Mouse (Mus musculus): ENCODE data around the gene St6galnac3.

DNA sequence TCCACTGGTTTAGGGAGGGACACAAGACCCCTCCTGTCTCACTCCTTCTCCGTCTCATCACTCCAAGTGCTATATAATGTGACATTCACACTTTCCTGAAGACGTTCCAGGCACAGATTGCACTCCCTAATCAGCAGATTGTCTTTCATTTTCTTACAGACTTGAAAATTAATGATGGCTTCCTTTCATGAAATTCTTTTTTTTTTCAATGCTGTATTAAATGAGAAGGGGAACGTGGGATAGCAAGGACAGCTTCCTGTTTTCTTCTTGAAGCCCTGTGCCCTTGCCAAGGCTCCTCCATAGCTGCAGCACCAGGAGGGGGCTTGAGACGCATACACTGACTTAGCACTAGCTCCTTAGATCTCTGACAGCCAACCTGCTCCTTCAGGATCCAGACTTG, 188.7 kb downstream of the St6galnac3 start:
- no peak for TF ChIP-seq POLR2A (IDR thresholded peaks at IDR 0.05; ENCODE audit: extremely low read depth, insufficient read depth, low read length)
- TF ChIP-seq CTCF (IDR thresholded peaks at IDR 0.05; ENCODE audit: extremely low read depth, insufficient read depth, low read length), result no peak
